Mouse (Mus musculus): ENCODE measurements around the gene Rgs6. TPM values are rescaled to one million over a fixed set of nuclear protein-coding genes. Genes with fewer than 3 reads are reported as not detected.

Gene Rgs6
- polyA plus RNA-seq, 1 experiment from 2014 or later: 1.0 TPM

GRCm38 (mm10) chr12:83206866-83207265 lies 618.8 kb downstream of the Rgs6 start:
- no peak overlapping the region for H3K9ac ChIP-seq (ENCODE audit: low read depth, low read length)
- H3K4me2 ChIP-seq: no peak overlapping the region
- DNase-seq (ENCODE audit: low spot score): no peak
- ATAC-seq (replicated peaks; ENCODE audit: low FRiP score): no peak
- no peaks in the 10 kb centered on the region for H3K27me3 ChIP-seq (replicated peaks; ENCODE audit: control insufficient read depth, insufficient read depth, low read length)
- no peaks in the 10 kb centered on the region for H3K9me3 ChIP-seq (ENCODE audit: control insufficient read depth, low read length)
- H3K27ac ChIP-seq (ENCODE audit: low read depth, low read length): no peak overlapping the region
- H3K36me3 ChIP-seq (ENCODE audit: control insufficient read depth, insufficient read depth, low read length): no peaks in the 10 kb centered on the region
- H3K4me1 ChIP-seq (replicated peaks; ENCODE audit: control insufficient read depth, insufficient read depth, low read length): peaks cover 12% of the 10 kb centered on the region; the same call in 1 of the 2 replicates
- 66% methylated on average over 6 of the region's 6 CpGs for WGBS
- H3K4me3 ChIP-seq (ENCODE audit: low read depth, low read length): no peak overlapping the region

- no peak overlapping the region for H3K27ac ChIP-seq (ENCODE audit: low read depth, low read length)
- no peaks in the 10 kb centered on the region for H3K27me3 ChIP-seq (replicated peaks; ENCODE audit: control insufficient read depth, insufficient read depth, low read length)
- no peak overlapping the region for H3K4me2 ChIP-seq
- H3K36me3 ChIP-seq (ENCODE audit: control insufficient read depth, insufficient read depth, low read length): no peaks in the 10 kb centered on the region
- no peak overlapping the region for H3K9ac ChIP-seq (ENCODE audit: low read depth, low read length)
- no peaks in the 10 kb centered on the region for H3K9me3 ChIP-seq (ENCODE audit: control insufficient read depth, low read length)
- DNase-seq (ENCODE audit: low spot score) (no peak), ATAC-seq (replicated peaks; ENCODE audit: low FRiP score) (no peak)
- H3K4me1 ChIP-seq (replicated peaks; ENCODE audit: control insufficient read depth, insufficient read depth, low read length): peaks cover 12% of the 10 kb centered on the region; the same call in 1 of the 2 replicates
- H3K4me3 ChIP-seq (ENCODE audit: low read depth, low read length): no peak overlapping the region
- WGBS: 62% methylated on average over 5 of the region's 5 CpGs
Observed at GRCm38 (mm10) chr12:83207481-83207880, 619.4 kb downstream of the Rgs6 start.

- Histone ChIP-seq H3K27me3 (replicated peaks; ENCODE audit: control insufficient read depth, insufficient read depth, low read length) (no peaks in the 10 kb centered on the region), H3K4me1 (replicated peaks; ENCODE audit: control insufficient read depth, insufficient read depth, low read length) (peaks cover 12% of the 10 kb centered on the region; the same call in 1 of the 2 replicates), H3K27ac (ENCODE audit: low read depth, low read length) (no peak overlapping the region), H3K4me3 (ENCODE audit: low read depth, low read length) (no peak overlapping the region), H3K9me3 (ENCODE audit: control insufficient read depth, low read length) (no peaks in the 10 kb centered on the region), H3K36me3 (ENCODE audit: control insufficient read depth, insufficient read depth, low read length) (no peaks in the 10 kb centered on the region), H3K9ac (ENCODE audit: low read depth, low read length) (no peak overlapping the region), H3K4me2 (no peak overlapping the region)
- no peak for DNase-seq (ENCODE audit: low spot score)
- WGBS: 55% methylated on average over 8 of the region's 8 CpGs
- ATAC-seq (replicated peaks; ENCODE audit: low FRiP score): no peak
Observed at GRCm38 (mm10) chr12:83208011-83208410, 619.9 kb downstream of the Rgs6 start.

GRCm38 (mm10) chr12:83208841-83209240 lies 620.7 kb downstream of the Rgs6 start:
- no peak for ATAC-seq (replicated peaks; ENCODE audit: low FRiP score)
- Histone ChIP-seq H3K36me3 (ENCODE audit: control insufficient read depth, insufficient read depth, low read length) (no peaks in the 10 kb centered on the region), H3K4me3 (ENCODE audit: low read depth, low read length) (no peak overlapping the region), H3K9me3 (ENCODE audit: control insufficient read depth, low read length) (no peaks in the 10 kb centered on the region), H3K9ac (ENCODE audit: low read depth, low read length) (no peak overlapping the region), H3K4me2 (no peak overlapping the region), H3K27ac (ENCODE audit: low read depth, low read length) (no peak overlapping the region), H3K4me1 (replicated peaks; ENCODE audit: control insufficient read depth, insufficient read depth, low read length) (peaks cover 12% of the 10 kb centered on the region; the same call in 1 of the 2 replicates), H3K27me3 (replicated peaks; ENCODE audit: control insufficient read depth, insufficient read depth, low read length) (no peaks in the 10 kb centered on the region)
- DNase-seq (ENCODE audit: low spot score): no peak
- WGBS: 63% methylated on average over 6 of the region's 6 CpGs

GRCm38 (mm10) chr12:83209461-83209860 lies 621.4 kb downstream of the Rgs6 start:
- Histone ChIP-seq H3K27ac (ENCODE audit: low read depth, low read length) (no peak overlapping the region), H3K4me2 (no peak overlapping the region), H3K36me3 (ENCODE audit: control insufficient read depth, insufficient read depth, low read length) (no peaks in the 10 kb centered on the region), H3K9ac (ENCODE audit: low read depth, low read length) (no peak overlapping the region), H3K9me3 (ENCODE audit: control insufficient read depth, low read length) (no peaks in the 10 kb centered on the region), H3K27me3 (replicated peaks; ENCODE audit: control insufficient read depth, insufficient read depth, low read length) (no peaks in the 10 kb centered on the region), H3K4me3 (ENCODE audit: low read depth, low read length) (no peak overlapping the region), H3K4me1 (replicated peaks; ENCODE audit: control insufficient read depth, insufficient read depth, low read length) (peaks cover 12% of the 10 kb centered on the region; the same call in 1 of the 2 replicates)
- ATAC-seq (replicated peaks; ENCODE audit: low FRiP score) (no peak), DNase-seq (ENCODE audit: low spot score) (no peak)
- WGBS: 43% methylated on average over 6 of the region's 6 CpGs

GRCm38 (mm10) chr12:83210294-83210693 lies 622.2 kb downstream of the Rgs6 start:
- ATAC-seq (replicated peaks; ENCODE audit: low FRiP score): no peak
- no peak overlapping the region for H3K27ac ChIP-seq (ENCODE audit: low read depth, low read length)

GRCm38 (mm10) chr12:83210735-83211134 lies 622.6 kb downstream of the Rgs6 start:
- Histone ChIP-seq H3K9me3 (ENCODE audit: control insufficient read depth, low read length) (no peaks in the 10 kb centered on the region), H3K4me3 (ENCODE audit: low read depth, low read length) (no peak overlapping the region), H3K27me3 (replicated peaks; ENCODE audit: control insufficient read depth, insufficient read depth, low read length) (no peaks in the 10 kb centered on the region), H3K9ac (ENCODE audit: low read depth, low read length) (no peak overlapping the region), H3K36me3 (ENCODE audit: control insufficient read depth, insufficient read depth, low read length) (no peaks in the 10 kb centered on the region), H3K4me1 (replicated peaks; ENCODE audit: control insufficient read depth, insufficient read depth, low read length) (peaks cover 12% of the 10 kb centered on the region; the same call in 1 of the 2 replicates), H3K4me2 (no peak overlapping the region), H3K27ac (ENCODE audit: low read depth, low read length) (no peak overlapping the region)
- DNase-seq (ENCODE audit: low spot score): no peak
- ATAC-seq (replicated peaks; ENCODE audit: low FRiP score): no peak
- 72% methylated on average over 3 of the region's 3 CpGs for WGBS

More at GRCm38 (mm10) chr12:83210294-83210693, 622.2 kb downstream of the Rgs6 start:
- DNase-seq (ENCODE audit: low spot score): no peak
- Histone ChIP-seq H3K36me3 (ENCODE audit: control insufficient read depth, insufficient read depth, low read length) (no peaks in the 10 kb centered on the region), H3K4me3 (ENCODE audit: low read depth, low read length) (no peak overlapping the region), H3K4me2 (no peak overlapping the region), H3K4me1 (replicated peaks; ENCODE audit: control insufficient read depth, insufficient read depth, low read length) (peaks cover 12% of the 10 kb centered on the region; the same call in 1 of the 2 replicates), H3K9me3 (ENCODE audit: control insufficient read depth, low read length) (no peaks in the 10 kb centered on the region), H3K9ac (ENCODE audit: low read depth, low read length) (no peak overlapping the region), H3K27me3 (replicated peaks; ENCODE audit: control insufficient read depth, insufficient read depth, low read length) (no peaks in the 10 kb centered on the region)
- WGBS: 69% methylated on average over 5 of the region's 5 CpGs

- no peaks in the 10 kb centered on the region for H3K36me3 ChIP-seq (ENCODE audit: control insufficient read depth, insufficient read depth, low read length)
- DNase-seq (ENCODE audit: low spot score) (no peak), ATAC-seq (replicated peaks; ENCODE audit: low FRiP score) (no peak)
- peaks cover 12% of the 10 kb centered on the region; the same call in 1 of the 2 replicates for H3K4me1 ChIP-seq (replicated peaks; ENCODE audit: control insufficient read depth, insufficient read depth, low read length)
- H3K27me3 ChIP-seq (replicated peaks; ENCODE audit: control insufficient read depth, insufficient read depth, low read length): no peaks in the 10 kb centered on the region
- no peak overlapping the region for H3K4me3 ChIP-seq (ENCODE audit: low read depth, low read length)
- H3K27ac ChIP-seq (ENCODE audit: low read depth, low read length): no peak overlapping the region
- H3K9me3 ChIP-seq (ENCODE audit: control insufficient read depth, low read length): no peaks in the 10 kb centered on the region
- 76% methylated on average over 7 of the region's 7 CpGs for WGBS
- H3K9ac ChIP-seq (ENCODE audit: low read depth, low read length): no peak overlapping the region
- H3K4me2 ChIP-seq: no peak overlapping the region
Observed at GRCm38 (mm10) chr12:83211146-83211822, 623.2 kb downstream of the Rgs6 start.

All from liver, embryonic 11.5 days (tissue).